In the genomic region with DNA sequence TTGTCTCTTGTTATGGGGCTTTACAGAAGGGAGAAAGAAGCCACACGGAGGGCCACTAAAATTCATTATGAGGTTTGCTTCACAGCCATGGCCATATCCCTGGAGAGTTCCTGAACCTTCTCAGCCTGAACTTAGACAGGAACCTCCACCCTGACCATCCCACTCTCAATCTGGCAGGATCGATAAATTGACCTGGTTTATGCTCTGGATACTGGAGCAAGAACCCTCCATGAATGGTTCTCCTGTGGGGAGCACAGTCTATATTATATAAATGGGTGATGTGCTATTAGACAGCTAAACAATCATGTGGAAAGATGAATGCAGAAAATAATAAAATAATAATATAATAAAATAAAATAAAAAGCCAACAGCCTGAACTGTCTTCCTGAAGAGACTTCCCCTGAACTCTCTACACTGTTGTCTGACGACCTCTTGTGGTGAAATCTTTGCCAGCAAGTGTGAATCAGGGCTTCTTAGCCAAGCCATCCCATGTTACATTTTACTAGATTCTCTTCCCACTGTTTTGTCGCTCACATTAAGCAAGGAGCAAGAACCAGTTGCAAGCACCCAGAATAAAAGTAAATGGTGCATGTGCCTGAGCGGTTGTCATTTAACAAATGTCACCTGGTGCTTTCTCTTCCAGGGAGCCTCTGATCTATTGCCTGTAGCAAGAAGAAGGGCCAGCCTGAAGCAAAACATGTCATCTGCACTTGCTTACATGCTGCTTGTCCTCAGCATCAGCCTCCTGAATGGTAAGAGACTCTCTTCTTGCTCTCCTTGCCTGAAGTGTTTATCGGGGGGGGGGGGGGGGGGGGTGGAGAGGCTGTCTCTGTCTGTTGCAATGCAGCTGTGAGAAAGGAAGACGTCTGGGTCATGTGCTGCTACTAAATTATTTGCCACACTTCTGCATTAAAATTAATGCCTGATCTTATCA, we compare ENCODE assay signal across 9 mouse cellular contexts. TPM values are rescaled to one million over a fixed set of nuclear protein-coding genes. Genes with fewer than 3 reads are reported as not detected.
DNase-seq lines count a peak whose midpoint lies in the region; ATAC-seq and TF ChIP-seq lines count a peak whose summit lies in the region.
"Had no signal": no experiment of that assay in that cellular context is flagged by ENCODE, and none has a peak within 500 bp of the region (broad histone marks: within the 10 kb centered on the region; RNA-seq: fewer than 3 reads in every experiment).

No protein-coding gene starts in this region.

- no peak overlapping the region for H3K27ac ChIP-seq in lung, embryonic 14.5 days (ENCODE audit: low read depth)

- 47% methylated on average over 7 of the region's 7 CpGs for WGBS in lung, embryonic 14.5 days

- no peak overlapping the region for H3K4me2 ChIP-seq in lung, embryonic 14.5 days

- peak; percentile 12 for DNase-seq in ovary, adult 18-20 months (ENCODE audit: low spot score)
- DNase-seq in ovary, postnatal 10 days (ENCODE audit: low spot score) = no peak
- DNase-seq in brain, adult 2 months (ENCODE audit: low read depth, low spot score) = peak; percentile 81
- peak; percentile 20 to 50 for DNase-seq in frontal cortex, postnatal 14 days (ENCODE audit: low spot score in 2 of 2)
- peak; percentile 70 for DNase-seq in kidney, postnatal 14 days
- peak; percentile 84 for DNase-seq in lung, embryonic 14.5 days
- peak; percentile 74 to 77 for DNase-seq in right cerebral cortex, adult 2 months (ENCODE audit: low spot score in 2 of 2)

- no peaks in the 10 kb centered on the region for H3K9me3 ChIP-seq in lung, embryonic 14.5 days (ENCODE audit: low read depth, low read length)

- no peak overlapping the region for H3K4me3 ChIP-seq in lung, embryonic 14.5 days (ENCODE audit: low read depth, low read length)

- TF ChIP-seq CTCF in lung, embryonic 14.5 days (IDR thresholded peaks at IDR 0.05; ENCODE audit: low read depth) = peak; percentile 66

- no peaks in the 10 kb centered on the region for H3K27me3 ChIP-seq in lung, embryonic 14.5 days (ENCODE audit: insufficient read depth, low read length)

- no peak overlapping the region for H3K9ac ChIP-seq in lung, embryonic 14.5 days

- no peaks in the 10 kb centered on the region for H3K36me3 ChIP-seq in lung, embryonic 14.5 days (ENCODE audit: insufficient read depth)

- no peak for ATAC-seq in lung, embryonic 14.5 days (ENCODE audit: insufficient read depth)
- no peak for ATAC-seq in megakaryocyte, adult 5-6 weeks (ENCODE audit: poor library complexity, severe bottlenecking)

- no peaks in the 10 kb centered on the region for H3K4me1 ChIP-seq in lung, embryonic 14.5 days (ENCODE audit: insufficient read depth)

RNA-seq across cellular contexts. Expression of a gene that starts 11.4 kb away (rescaled TPM):
- not detected in 2 replicates for polyA plus RNA-seq in lung, embryonic 14.5 days (2014; fragmentation: Nextera tagmentation; extraction: Ambion mirVana)
- 0.64 TPM in 1 of 2 replicates, not detected in the other for total RNA-seq in megakaryocyte, adult 5-6 weeks (2015)
- not detected in 2 replicates for total RNA-seq in megakaryocyte, adult 5-6 weeks (2017)
- total RNA-seq: gastrocnemius, postnatal 36 days had no signal

RNA-seq across cellular contexts. Expression of a gene that starts 44.5 kb away (rescaled TPM):
- polyA plus RNA-seq in lung, embryonic 14.5 days (2014; fragmentation: Nextera tagmentation; extraction: Ambion mirVana) = not detected in 2 replicates
- total RNA-seq in megakaryocyte, adult 5-6 weeks (2015) = not detected in 2 replicates
- not detected in 2 replicates for total RNA-seq in megakaryocyte, adult 5-6 weeks (2017)
- total RNA-seq: gastrocnemius, postnatal 36 days had no signal
